Mouse (Mus musculus) large intestine, adult 2 months (tissue): ENCODE measurements around the gene Tppp2. TPM values are rescaled to one million over a fixed set of nuclear protein-coding genes. Genes with fewer than 3 reads are reported as not detected.

Experiments used
- DNase-seq: peaks from one replicate; pipeline ENCODE4 v3.0.0-alpha.2; 2012; ENCODE audit warnings: low read depth, low spot score
- WGBS: fragments of 180-500 bp; shearing (Covaris S2); methylation state at CpG from one replicate; pipeline ENCODE4 v1.1.7; 2018; 5-methylcytosine and 5-hydroxymethylcytosine counted together
- polyA plus RNA-seq: library from polyadenylated mRNA; depleted of rRNA; stranded (reverse); fragments of >200 nt; gene quantifications from 2 replicates; pipeline ENCODE4 v1.2.3, GENCODE M21; 2012; rRNA removed

Gene Tppp2
- not detected in 2 replicates for polyA plus RNA-seq

GRCm38 (mm10) chr14:51918125-51918524 is at the start of gene Tppp2:
Tppp2 (plus strand) TSS chr14:51918425.
- no peak for DNase-seq
- WGBS, result 94% methylated on average over 4 of the region's 4 CpGs

- DNase-seq, result no peak
- WGBS, result 65% methylated on average over 2 of the region's 2 CpGs
Observed at GRCm38 (mm10) chr14:51870756-51871155, 47.5 kb upstream of the Tppp2 start.

GRCm38 (mm10) chr14:51871741-51872140 is 46.5 kb upstream of the Tppp2 start:
- WGBS, result 64% methylated on average over 9 of the region's 9 CpGs
- DNase-seq, result no peak

DNA sequence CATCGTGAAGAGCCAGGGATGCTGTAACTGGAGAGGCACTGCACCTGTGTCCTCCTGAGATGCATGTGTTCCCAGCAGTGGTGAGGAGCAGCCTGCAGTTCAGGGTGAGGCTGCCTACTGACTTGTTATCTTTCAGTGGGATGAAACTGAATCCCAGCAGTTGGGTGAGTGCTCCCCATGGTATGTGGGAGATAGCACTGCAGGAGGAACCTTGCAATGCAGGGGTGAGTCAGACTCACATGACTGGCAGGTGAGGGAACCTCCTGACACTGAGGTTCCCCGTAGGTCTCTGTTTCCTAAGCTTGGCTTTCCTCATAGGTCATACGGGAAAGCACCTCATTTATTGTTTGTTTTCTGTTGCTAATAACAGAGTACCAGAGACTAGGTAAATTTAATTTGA is 40.7 kb upstream of the Tppp2 start:
- 43% methylated on average over 3 of the region's 3 CpGs for WGBS
- DNase-seq, result no peak

DNA sequence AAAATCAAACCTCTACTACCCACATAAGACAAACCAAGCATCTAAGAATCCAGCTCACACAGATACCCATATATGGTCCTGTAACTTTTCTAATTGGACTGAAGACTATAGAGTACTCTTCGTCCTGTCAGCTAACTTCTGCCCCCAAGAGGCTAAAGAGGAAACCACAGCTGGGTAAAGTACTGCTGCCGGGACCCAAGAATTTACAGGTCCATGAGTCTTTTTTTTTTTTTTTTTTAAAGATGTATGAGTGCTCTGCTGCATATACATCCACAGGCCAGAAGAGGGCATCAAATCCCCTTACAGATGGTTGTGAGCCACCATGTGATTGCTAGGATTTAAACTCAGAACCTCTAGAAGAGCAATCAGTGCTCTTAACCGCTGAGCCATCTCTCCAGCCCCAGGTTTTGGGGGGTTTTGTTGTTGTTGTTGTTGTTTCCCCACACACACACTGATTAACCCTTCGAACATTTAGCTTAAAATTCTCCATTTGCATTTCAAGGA is 34.6 kb upstream of the Tppp2 start:
- DNase-seq, result peak; percentile 67

GRCm38 (mm10) chr14:51884031-51884544 is 34.1 kb upstream of the Tppp2 start:
- 1% methylated on average over 14 of the region's 14 CpGs for WGBS
- DNase-seq, result peak; percentile 25

More for the DNA sequence above, 34.6 kb upstream of the Tppp2 start:
- WGBS, result under 1% methylated on average over 4 of the region's 4 CpGs

DNA sequence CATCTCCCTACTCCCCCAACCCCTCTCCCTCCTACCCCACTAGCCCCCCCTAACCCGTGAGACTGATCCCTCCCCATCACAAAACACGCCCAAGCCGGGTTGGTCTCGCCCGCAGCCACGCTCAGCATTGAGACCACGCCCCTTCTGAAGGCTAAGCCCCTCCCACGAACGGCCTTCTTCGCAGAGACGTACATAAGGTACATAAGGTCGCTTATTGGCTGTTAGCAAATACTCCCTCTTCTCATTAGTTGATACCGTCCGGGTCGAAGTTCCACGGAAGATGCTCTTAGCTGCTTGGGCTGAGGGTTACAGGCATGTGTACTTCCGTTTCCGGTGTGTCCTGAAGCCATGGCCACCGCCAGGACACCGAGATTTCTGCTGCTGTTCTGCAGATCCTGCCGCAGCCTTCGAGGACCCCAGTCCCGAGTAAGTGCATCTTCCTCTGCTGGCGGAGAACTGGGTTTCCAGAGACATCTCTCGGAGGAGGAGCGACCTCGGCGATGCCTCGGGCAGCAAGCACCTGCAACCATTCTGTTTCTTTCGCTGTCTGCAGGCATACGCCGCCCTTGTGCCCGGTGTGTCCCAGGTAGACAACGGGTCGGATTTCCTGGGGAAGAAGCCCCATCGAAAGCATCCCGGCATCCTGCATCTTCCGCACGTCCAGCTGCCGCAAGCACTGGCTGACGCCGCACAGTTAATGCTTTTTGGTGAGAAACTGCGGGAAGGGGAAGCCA is 33.5 kb upstream of the Tppp2 start, which contains the start of gene Mettl17:
Gene Mettl17, plus strand, starts transcription at position 245 of the 734 bp plus-strand sequence.
- DNase-seq, result peak; percentile 96
- WGBS, result under 1% methylated on average over 43 of the region's 43 CpGs

DNA sequence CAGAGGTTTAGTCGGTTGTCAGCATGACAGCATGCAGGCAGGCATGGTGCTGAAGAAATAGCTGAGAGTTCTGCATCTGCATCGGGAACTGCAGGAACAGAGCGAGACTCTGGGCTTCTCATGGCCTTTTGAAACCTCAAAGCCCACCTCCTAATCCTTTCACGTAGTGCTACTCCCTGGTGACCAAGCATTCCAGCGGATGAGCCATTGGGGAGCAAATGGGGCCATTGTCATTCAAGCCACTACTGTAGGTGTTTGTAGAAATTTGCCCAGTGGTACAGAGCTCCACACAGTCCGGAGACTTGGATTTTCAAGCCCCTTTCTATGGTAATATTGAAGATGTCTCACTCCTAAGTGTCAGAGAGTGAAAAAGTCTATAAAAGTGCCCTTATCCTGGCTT is 32.2 kb upstream of the Tppp2 start:
- 70% methylated on average over 6 of the region's 6 CpGs for WGBS

DNA sequence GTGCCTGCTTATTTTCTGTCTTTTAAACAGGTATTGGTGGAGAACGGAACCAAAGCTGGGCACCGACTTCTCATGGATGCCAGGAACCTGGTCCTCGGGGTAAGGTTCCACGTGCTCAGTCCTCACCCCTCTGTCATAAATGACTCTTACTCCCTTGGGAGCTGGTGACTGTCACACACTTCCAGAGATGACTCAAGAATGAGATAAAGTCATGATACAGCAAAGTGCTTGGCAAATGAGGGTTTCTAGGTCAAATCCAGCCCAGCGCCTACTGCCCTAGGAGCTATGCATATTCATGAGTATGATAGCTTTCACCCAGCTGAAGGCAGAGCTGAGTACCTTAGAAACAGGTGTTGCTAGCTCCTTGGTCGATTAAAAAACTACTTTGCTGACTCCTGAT is 28.4 kb upstream of the Tppp2 start:
- WGBS, result 90% methylated on average over 6 of the region's 6 CpGs

More for the DNA sequence above, 32.2 kb upstream of the Tppp2 start:
- DNase-seq, result no peak

DNA sequence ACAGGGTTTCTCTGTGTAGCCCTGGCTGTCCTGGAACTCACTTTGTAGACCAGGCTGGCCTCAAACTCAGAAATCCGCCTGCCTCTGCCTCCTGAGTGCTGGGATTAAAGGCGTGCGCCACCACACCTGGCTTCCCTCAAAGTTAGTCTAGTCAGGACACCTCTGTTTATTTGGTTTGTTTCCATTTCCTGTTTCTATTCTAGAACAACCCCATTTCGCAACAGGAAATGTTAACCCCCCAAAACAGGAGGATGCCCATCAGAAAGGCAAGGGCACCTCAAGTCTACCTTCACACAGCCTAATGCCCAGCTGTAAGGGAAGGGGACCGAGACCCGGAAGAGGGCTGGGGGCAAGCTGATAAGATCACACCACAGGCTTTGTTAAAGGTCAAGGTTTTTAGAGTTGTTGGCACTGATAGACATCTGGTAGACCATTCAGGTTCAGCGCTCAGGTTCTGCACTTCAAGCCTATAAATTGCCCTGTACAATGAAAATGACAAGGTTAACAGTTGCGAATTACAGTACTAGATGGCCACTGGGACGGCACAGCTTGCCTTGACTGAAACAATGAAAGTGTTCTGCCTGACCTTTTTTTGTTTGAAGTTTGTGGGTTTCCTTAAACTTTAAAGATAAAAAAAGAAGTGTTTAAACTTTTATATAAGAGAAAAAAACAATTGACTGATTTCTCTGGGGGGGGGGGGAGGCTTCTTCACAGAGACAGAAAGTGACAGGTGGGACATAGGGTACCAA is 25.9 kb upstream of the Tppp2 start, which contains the start of gene Slc39a2:
Gene Slc39a2, plus strand, starts transcription at position 699 of the 749 bp plus-strand sequence.
- DNase-seq, result no peak
- 86% methylated on average over 9 of the region's 9 CpGs for whole genome bisulfite sequencing

More for the DNA sequence above, 28.4 kb upstream of the Tppp2 start:
- DNase-seq, result no peak

- WGBS, result 65% methylated on average over 10 of the region's 10 CpGs
- DNase-seq, result no peak
Observed at GRCm38 (mm10) chr14:51893094-51893794, 25.0 kb upstream of the Tppp2 start.

DNA sequence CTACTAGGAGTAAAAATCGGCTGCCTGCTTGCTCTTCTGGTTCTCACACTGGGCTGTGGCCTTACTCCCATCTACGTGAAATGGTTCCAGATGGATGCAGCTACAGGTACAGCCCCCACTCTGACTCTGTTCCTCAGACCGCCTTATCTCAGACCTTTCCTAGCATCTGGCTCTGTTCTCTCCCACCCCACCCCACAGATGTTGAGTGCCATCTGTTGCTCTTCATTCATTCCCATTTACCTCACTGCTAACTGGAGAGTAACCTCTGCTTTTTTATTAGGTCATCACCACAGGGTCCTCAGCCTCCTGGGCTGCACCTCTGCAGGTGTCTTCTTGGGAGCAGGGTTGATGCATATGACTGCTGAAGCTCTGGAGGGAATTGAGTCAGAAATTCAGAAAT is 24.4 kb upstream of the Tppp2 start:
- DNase-seq, result no peak
- 82% methylated on average over 3 of the region's 3 CpGs for WGBS

DNA sequence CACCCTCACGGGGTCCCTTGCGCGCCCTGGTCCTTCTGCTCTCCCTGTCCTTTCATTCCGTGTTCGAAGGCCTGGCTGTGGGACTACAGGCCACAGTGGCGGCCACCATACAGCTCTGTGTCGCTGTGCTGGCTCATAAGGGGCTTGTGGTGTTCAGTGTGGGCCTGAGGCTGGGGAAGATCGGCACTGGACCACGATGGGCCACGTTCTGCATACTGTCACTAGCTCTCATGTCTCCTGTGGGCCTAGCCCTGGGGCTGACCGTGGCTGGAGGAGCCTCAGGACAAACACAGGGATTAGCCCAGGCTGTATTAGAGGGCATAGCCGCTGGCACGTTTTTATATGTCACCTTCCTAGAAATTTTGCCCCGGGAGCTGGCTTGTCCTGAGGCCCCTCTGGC is 23.2 kb upstream of the Tppp2 start:
- 84% methylated on average over 14 of the region's 14 CpGs for WGBS
- DNase-seq, result no peak

DNA sequence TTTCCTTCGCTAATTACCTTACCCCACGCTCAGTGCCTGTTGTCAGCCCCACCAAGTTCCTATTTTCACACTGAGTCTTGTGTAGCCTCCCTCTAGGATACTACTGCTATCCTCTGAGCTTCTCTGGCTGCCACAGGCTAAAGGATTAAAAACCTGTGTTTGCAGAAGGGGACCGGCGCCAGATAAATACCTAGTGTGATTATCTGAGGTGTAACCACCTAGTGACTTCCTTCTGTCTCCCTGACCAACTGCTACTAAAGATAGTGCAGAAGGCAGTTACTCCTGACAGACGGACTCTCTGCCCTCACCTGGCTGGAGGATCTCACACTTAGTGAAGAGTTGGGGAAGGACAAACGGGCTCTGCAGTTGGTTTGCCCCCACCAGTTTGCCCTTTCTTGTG is 22.2 kb upstream of the Tppp2 start:
- DNase-seq, result no peak
- 48% methylated on average over 6 of the region's 6 CpGs for WGBS

GRCm38 (mm10) chr14:51896539-51897170 is 21.6 kb upstream of the Tppp2 start:
- DNase-seq, result no peak
- 31% methylated on average over 8 of the region's 8 CpGs for WGBS

- WGBS, result 100% methylated on average over 1 of the region's 1 CpGs
Observed at GRCm38 (mm10) chr14:51899351-51899750, 18.9 kb upstream of the Tppp2 start.

DNA sequence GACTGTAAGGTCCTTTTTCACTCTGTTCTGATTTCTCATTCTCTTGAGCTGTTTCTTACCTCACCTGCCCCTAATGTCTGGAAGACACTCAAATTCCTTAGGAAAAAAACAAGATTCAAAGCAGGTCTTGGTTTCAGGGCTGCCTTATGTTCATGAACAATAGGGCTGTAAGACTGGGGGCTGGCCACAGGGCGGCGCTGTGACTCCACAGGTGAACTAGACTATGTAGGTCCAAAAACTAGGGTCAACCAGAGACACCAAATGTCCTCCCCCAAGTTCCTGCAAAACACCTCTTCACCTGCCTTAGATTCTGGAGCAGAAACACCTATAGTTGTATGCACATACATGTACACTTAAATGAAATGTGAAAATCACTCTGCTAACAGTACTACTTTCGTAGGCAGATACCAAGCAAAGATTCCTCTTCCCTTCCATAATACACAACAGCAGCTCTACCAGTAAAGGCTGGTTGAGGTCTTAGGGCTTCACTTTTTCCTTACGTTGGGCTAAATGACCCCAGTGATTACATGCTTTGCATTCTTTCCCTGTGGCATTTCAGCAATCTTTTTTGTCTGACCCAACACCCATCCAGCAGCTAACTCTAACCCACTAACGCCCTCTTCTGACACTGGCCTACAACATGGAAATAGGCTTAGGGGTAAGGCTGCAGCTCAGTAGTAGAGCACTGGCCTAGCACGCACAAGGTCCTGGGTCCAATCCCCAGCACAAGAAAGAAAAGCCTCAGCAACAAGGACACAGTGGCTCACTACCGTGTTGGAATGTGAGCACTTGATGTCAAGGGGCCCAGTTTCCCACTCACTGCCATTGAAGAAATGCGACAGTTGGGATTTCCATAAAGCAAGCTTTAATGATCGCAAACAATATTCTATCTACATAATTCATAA is 15.2 kb upstream of the Tppp2 start:
- DNase-seq, result peak; percentile 37
- 49% methylated on average over 9 of the region's 9 CpGs for WGBS

More at GRCm38 (mm10) chr14:51899351-51899750, 18.9 kb upstream of the Tppp2 start:
- no peak for DNase-seq

DNA sequence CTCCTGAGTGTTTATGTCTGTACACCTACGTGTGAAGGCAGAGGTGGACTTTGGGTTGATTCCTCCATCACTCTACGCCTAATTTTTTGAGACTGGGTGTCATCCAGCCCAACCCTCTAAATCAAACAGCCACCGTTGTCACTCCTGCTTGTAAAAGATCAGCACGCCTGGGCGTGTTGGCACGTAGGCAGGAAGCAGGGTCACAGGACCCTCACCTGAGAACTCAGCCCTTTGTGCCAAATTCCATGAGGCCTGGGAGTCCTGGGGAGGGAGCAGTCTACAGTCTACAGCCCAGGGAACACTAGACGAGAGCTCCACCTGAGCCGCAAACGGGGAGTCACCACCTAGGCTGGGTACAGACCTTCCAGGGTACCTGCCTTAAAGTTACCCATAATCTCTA is 14.4 kb upstream of the Tppp2 start:
- WGBS, result 38% methylated on average over 9 of the region's 9 CpGs
- peak; percentile 36 for DNase-seq
